Mouse (Mus musculus) heart, adult 2 months (tissue): ENCODE results near the gene Rab24.

ENCODE experiments used
- CTCF ChIP-seq: fragments of 200-600 bp; IDR thresholded peaks from 2 replicates; pipeline ENCODE4 v1.8.1; 2022; ENCODE audit warnings: antibody characterized with exemption, mild to moderate bottlenecking, moderate library complexity
- EP300 ChIP-seq: fragments of 200-500 bp; IDR thresholded peaks from 2 replicates; pipeline ENCODE4 v1.6.1; 2011; ENCODE audit warnings: low read depth, low read length, control low read depth; ENCODE audit not compliant: insufficient read depth
- POLR2A ChIP-seq: fragments of 200-500 bp; IDR thresholded peaks from 2 replicates; pipeline ENCODE4 v1.6.1; 2011; ENCODE audit warnings: mild to moderate bottlenecking, low read depth, low read length, control low read depth; ENCODE audit not compliant: insufficient read depth

- TF ChIP-seq CTCF (no peak), POLR2A (no peak), EP300 (no peak)
Observed at GRCm38 (mm10) chr13:55370234-55370633, 48.5 kb upstream of the Rab24 start.
